Mouse (Mus musculus) megakaryocyte, embryonic 14.5 days (primary cell): Measurements from ENCODE around the gene Pimreg.

Source experiments
- FLI1 ChIP-seq: IDR thresholded peaks from 2 replicates; pipeline ENCODE4 v1.6.1; 2012; ENCODE audit warnings: low read length, inconsistent platforms, mixed read lengths
- GATA1 ChIP-seq: IDR thresholded peaks from 3 replicates; pipeline ENCODE4 v1.6.1; 2012; ENCODE audit warnings: mixed read lengths, low read length, inconsistent platforms, borderline replicate concordance

GRCm38 (mm10) chr11:72039599-72040386 is 2.0 kb upstream of the Pimreg start:
- no peak for TF ChIP-seq GATA1
- no peak for TF ChIP-seq FLI1
